Mouse (Mus musculus) left cerebral cortex, postnatal 14 days (tissue): ENCODE results near the gene Zyx. TPM values are rescaled to one million over a fixed set of nuclear protein-coding genes. Genes with fewer than 3 reads are reported as not detected.

Experiments used
- DNase-seq, 2 experiments: peaks; one replicate each; pipeline ENCODE4 v3.0.0; 2021 to 2022; ENCODE audit warnings: low spot score in 2 of 2, mixed read lengths in 1 of 2
- intact Hi-C: fragments of 180-260 bp; cut with DNase I; formaldehyde crosslinking; loops from one replicate; pipeline ENCODE4 v1.15.1; 2025
- total RNA-seq, 2 experiments: library from RNA; stranded (reverse); gene quantifications; 2 replicates each; pipeline ENCODE4 v1.2.3; 2021

The Zyx gene
- total RNA-seq, 2 experiments from 2014 or later, result 51.8 to 60.0 TPM

GRCm38 (mm10) chr6:42380416-42381144 is 31.1 kb downstream of the Zyx start:
- DNase-seq, result peak in 1 of 2 experiments; percentile 43
- intact Hi-C loops, result loop anchor here (5.0 kb wide), 1 partner anchor 33 kb away; the partner anchor contains the start of gene Zyx

GRCm38 (mm10) chr6:42381221-42381620 is 31.8 kb downstream of the Zyx start:
- no peak for DNase-seq
- intact Hi-C loops, result loop anchor here (5.0 kb wide), 1 partner anchor 34 kb away; the partner anchor contains the start of gene Zyx

GRCm38 (mm10) chr6:42381916-42382381 is 32.5 kb downstream of the Zyx start:
- DNase-seq, result no peak
- intact Hi-C loops, result loop anchor here (5.0 kb wide), 1 partner anchor 35 kb away; the partner anchor contains the start of gene Zyx

GRCm38 (mm10) chr6:42383360-42383759 is 33.9 kb downstream of the Zyx start:
- no peak for DNase-seq
- intact Hi-C loops, result loop anchor here (5.0 kb wide), 1 partner anchor 36 kb away; the partner anchor contains the start of gene Zyx

- intact Hi-C loops, result no loop called here
- DNase-seq, result no peak
Measured at GRCm38 (mm10) chr6:42385635-42386034, 36.2 kb downstream of the Zyx start.

GRCm38 (mm10) chr6:42391796-42392330 is 42.4 kb downstream of the Zyx start:
- intact Hi-C loops, result no loop called here
- DNase-seq, result no peak

- DNase-seq, result peak; percentile 19 to 40
Measured at GRCm38 (mm10) chr6:42395960-42396809, 46.8 kb downstream of the Zyx start.

GRCm38 (mm10) chr6:42397041-42397657 is 47.7 kb downstream of the Zyx start:
- DNase-seq, result no peak
- intact Hi-C loops, result no loop called here

More at GRCm38 (mm10) chr6:42395960-42396809, 46.8 kb downstream of the Zyx start:
- intact Hi-C loops, result no loop called here

- no peak for DNase-seq
- intact Hi-C loops, result no loop called here
Measured at GRCm38 (mm10) chr6:42398285-42398684, 48.9 kb downstream of the Zyx start.

- no peak for DNase-seq
- intact Hi-C loops, result no loop called here
Measured at GRCm38 (mm10) chr6:42398998-42399397, 49.6 kb downstream of the Zyx start.

GRCm38 (mm10) chr6:42399938-42400337 is 50.5 kb downstream of the Zyx start, which contains the start of gene Tas2r143:
TSS of gene Tas2r143 (plus strand) at chr6:42400238.
- no peak for DNase-seq
- intact Hi-C loops, result no loop called here

- no peak for DNase-seq
- intact Hi-C loops, result no loop called here
Measured at GRCm38 (mm10) chr6:42405134-42405533, 55.7 kb downstream of the Zyx start, which contains the start of gene Tas2r135. TSS of gene Tas2r135 (plus strand) at chr6:42405434.

Other genes starting within 250 kb of the Zyx start
- not detected for gene Tas2r139, start 208.7 kb upstream of the Zyx start, total RNA-seq
- not detected for gene Tas2r144, start 134.3 kb upstream of the Zyx start, total RNA-seq
- 1 to 10 TPM; 7.1 to 7.6 TPM for gene Gstk1, start 103.7 kb upstream of the Zyx start, total RNA-seq
- not detected for gene Tmem139, start 87.7 kb upstream of the Zyx start, total RNA-seq
- gene Casp2, start 84.6 kb upstream of the Zyx start, total RNA-seq, result 10 to 100 TPM; 20.6 to 22.3 TPM
- 1 to 10 TPM; 3.2 to 4.4 TPM for gene Clcn1, start 62.9 kb upstream of the Zyx start, total RNA-seq
- gene Fam131b, start 25.0 kb upstream of the Zyx start, total RNA-seq, result 100 to 1,000 TPM; 118 to 121 TPM
- gene Epha1, start 23.6 kb downstream of the Zyx start, total RNA-seq, result under 1 TPM; 0.22 to 0.34 TPM
- gene Tas2r143, start 50.6 kb downstream of the Zyx start, total RNA-seq, result not detected
- gene Tas2r135, start 55.8 kb downstream of the Zyx start, total RNA-seq, result not detected
- gene Tas2r126, start 84.9 kb downstream of the Zyx start, total RNA-seq, result not detected
- gene Olfr458, start 115.6 kb downstream of the Zyx start, total RNA-seq, result not detected
- gene Olfr457, start 126.7 kb downstream of the Zyx start, total RNA-seq, result not detected
- gene Olfr456, start 137.6 kb downstream of the Zyx start, total RNA-seq, result not detected
- not detected for gene Olfr455, start 198.0 kb downstream of the Zyx start, total RNA-seq
- gene Tcaf3, start 248.1 kb downstream of the Zyx start, total RNA-seq, result not detected